Mouse (Mus musculus): ENCODE measurements around the gene Map3k14. TPM values are rescaled to one million over a fixed set of nuclear protein-coding genes. Genes with fewer than 3 reads are reported as not detected.

Map3k14 gene
- polyA plus RNA-seq (2015; fragmentation: Illumina TruSeq; extraction: RNeasy Lipid Tissue Mini Kit (QIAGEN cat#74804); ENCODE audit: low read depth, low replicate concordance), result 3.1 TPM

DNA sequence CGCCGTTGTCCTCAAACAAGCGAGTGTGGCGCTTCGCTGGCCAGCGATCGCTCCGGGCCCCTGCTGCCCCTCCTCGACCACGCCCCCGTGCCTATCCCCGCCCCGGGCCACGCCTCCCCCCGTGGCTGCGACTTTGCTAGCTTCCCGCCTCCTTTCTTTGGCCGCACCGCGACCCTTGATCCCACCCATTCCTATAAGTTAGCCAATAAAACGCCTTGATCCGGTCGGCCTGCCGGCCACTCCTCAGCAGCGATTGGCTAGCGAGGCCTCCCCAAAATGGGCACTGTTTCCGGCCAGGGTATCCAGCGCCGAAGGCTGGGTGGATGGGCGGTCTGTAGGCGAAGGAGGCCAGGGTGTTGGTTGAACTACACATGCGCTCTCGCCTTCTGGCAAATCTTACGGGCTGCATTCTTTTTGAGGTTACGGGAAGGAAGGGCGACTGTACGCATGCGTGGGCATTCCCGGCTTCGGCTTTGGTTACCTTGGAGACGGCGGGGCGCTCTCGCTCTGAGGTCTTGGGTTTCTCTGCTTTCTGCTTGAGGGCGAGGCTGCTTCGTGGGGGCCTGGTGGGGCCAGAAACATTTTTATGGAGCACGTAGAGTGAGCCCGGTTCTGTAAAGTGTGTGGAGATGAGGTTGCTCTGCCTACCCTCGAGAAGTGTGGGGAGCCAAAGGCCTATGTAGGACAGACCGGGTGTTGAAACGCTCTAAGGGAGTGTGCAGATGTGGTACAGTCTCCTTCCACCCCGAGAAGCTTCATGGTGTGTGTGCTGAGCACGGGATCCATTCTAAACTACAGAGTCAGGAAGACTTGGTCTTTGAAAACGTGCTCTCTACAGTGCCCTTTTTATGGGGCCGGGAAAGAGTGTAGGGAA lies at the start of gene Map3k14:
TSS of gene Map3k14 (minus strand) at position 127 of the 874 bp plus-strand sequence.

DNA sequence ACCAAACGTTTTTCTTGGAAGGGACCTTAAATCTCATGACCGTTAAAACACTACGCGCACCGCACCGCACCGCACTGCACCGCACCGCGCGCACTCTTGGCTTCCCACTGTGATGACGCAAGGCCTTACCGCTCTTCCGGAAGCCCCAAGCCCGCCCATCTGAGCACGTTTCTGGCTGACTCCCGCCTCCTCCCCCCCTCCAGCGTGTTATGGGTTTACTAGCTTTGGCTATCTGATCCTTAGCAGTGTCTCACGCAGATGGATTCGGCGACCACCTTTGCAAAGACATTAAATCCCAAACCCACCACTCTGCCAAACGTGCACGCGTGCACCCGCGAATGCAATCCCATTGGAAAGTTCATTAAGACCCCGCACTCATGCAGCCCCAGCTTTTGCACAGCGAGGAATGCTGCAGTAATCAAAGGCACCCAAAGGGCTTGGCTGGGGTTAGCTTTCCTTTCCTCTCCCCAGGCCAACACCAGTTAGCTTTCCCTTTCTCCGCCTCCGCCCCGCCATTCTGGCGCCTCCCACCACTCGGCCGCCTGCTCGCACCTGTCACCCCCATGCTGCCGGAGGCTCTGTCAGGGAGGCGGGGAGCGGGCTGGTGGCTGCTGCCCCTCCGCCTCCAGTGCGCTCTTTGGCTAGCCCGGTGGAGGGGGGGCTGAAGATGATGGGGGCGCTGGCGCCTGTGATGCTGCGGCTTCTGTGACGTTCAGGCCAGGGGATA lies 49.3 kb downstream of the Map3k14 start, which contains the start of gene Spata32:
TSS of gene Spata32 (minus strand) at position 643 of the 727 bp plus-strand sequence.

DNA sequence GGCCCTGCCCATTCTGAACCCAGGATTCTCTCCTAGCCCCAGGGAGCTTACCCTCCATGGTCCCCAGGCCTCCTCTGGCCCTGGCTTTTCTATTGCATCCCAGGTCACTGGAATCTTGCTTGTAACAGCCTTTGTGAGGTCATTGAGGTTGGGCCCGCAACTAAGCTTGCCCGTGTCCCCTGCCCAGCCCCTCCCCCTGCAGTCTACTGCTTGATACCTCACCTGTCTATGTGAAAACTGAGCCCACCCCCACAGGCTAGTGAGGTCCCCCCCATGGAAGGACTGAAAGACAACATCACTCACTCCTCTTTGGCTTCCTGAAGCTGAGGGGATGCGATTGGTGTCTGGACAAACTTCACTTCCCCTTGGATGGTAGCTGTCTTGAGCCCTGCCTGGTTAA lies 58.8 kb downstream of the Map3k14 start, which contains the start of gene 1700023F06Rik:
TSS of gene 1700023F06Rik (minus strand) at position 101 of the 400 bp plus-strand sequence.

DNA sequence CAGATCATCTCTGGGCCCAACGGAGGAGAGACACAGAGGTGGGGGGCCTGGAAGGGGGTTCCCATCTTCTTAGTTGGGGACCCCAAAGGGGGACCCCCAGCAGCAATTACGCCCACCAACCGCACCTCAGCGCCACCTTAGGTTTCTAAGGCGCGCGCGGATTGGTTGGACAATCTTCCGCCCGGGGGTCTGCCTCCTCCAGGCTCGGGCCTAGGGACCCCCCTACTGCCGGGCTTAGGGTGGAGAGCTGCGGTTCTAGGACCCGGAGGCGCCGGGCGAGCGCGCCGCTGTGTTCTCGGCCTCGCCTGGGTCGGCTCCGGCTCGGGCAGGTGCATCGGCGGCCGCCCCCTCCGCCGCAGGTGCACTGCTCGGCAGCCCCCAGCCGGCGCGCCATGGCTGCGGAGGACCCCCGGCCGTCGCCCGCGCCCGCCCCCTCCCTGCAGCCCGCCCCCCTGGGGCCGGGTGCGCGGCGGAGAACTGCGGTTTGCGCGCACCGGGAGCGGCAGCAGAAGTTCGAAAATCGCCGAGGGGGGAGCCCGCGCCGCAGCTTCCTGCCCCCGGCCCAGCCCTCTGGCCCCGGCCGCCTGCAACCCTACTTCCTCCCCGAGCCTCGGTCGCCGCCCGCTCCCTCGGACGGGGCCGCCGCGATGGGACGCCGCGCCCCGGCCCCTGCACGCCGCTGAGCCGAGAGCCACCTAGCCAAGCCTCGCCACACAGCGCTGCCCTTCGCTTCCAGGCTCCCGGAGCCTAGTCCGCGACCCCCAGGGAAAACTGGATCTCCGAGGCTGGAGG lies 96.6 kb downstream of the Map3k14 start, which contains the start of gene Fmnl1:
TSS of gene Fmnl1 (plus strand) at position 614 of the 792 bp plus-strand sequence.

Other genes with a start within 250 kb of the Map3k14 start
- gene Nmt1, start 239.3 kb downstream of the Map3k14 start, polyA plus RNA-seq (2015; fragmentation: Illumina TruSeq; extraction: RNeasy Lipid Tissue Mini Kit (QIAGEN cat#74804); ENCODE audit: low read depth, low replicate concordance), result 87.5 TPM
- 42.0 TPM for gene Dcakd, start 239.1 kb downstream of the Map3k14 start, polyA plus RNA-seq (2015; fragmentation: Illumina TruSeq; extraction: RNeasy Lipid Tissue Mini Kit (QIAGEN cat#74804); ENCODE audit: low read depth, low replicate concordance)
- gene Plcd3, start 165.8 kb downstream of the Map3k14 start, polyA plus RNA-seq (2015; fragmentation: Illumina TruSeq; extraction: RNeasy Lipid Tissue Mini Kit (QIAGEN cat#74804); ENCODE audit: low read depth, low replicate concordance), result 12.3 TPM
- 55.3 TPM for gene Acbd4, start 165.8 kb downstream of the Map3k14 start, polyA plus RNA-seq (2015; fragmentation: Illumina TruSeq; extraction: RNeasy Lipid Tissue Mini Kit (QIAGEN cat#74804); ENCODE audit: low read depth, low replicate concordance)
- 34.8 TPM for gene Hexim1, start 151.2 kb downstream of the Map3k14 start, polyA plus RNA-seq (2015; fragmentation: Illumina TruSeq; extraction: RNeasy Lipid Tissue Mini Kit (QIAGEN cat#74804); ENCODE audit: low read depth, low replicate concordance)
- 18.1 TPM for gene Hexim2, start 135.0 kb downstream of the Map3k14 start, polyA plus RNA-seq (2015; fragmentation: Illumina TruSeq; extraction: RNeasy Lipid Tissue Mini Kit (QIAGEN cat#74804); ENCODE audit: low read depth, low replicate concordance)
- 100 TPM for gene Fmnl1, start 96.4 kb downstream of the Map3k14 start, polyA plus RNA-seq (2015; fragmentation: Illumina TruSeq; extraction: RNeasy Lipid Tissue Mini Kit (QIAGEN cat#74804); ENCODE audit: low read depth, low replicate concordance)
- 2.3 TPM for gene 1700023F06Rik, start 58.9 kb downstream of the Map3k14 start, polyA plus RNA-seq (2015; fragmentation: Illumina TruSeq; extraction: RNeasy Lipid Tissue Mini Kit (QIAGEN cat#74804); ENCODE audit: low read depth, low replicate concordance)
- 0.71 TPM for gene Spata32, start 49.0 kb downstream of the Map3k14 start, polyA plus RNA-seq (2015; fragmentation: Illumina TruSeq; extraction: RNeasy Lipid Tissue Mini Kit (QIAGEN cat#74804); ENCODE audit: low read depth, low replicate concordance)
- gene Arhgap27, start 96.2 kb upstream of the Map3k14 start, polyA plus RNA-seq (2015; fragmentation: Illumina TruSeq; extraction: RNeasy Lipid Tissue Mini Kit (QIAGEN cat#74804); ENCODE audit: low read depth, low replicate concordance), result 10.3 TPM
- 10.1 TPM for gene Plekhm1, start 145.2 kb upstream of the Map3k14 start, polyA plus RNA-seq (2015; fragmentation: Illumina TruSeq; extraction: RNeasy Lipid Tissue Mini Kit (QIAGEN cat#74804); ENCODE audit: low read depth, low replicate concordance)
- not detected for gene Lrrc37a, start 237.1 kb upstream of the Map3k14 start, polyA plus RNA-seq (2015; fragmentation: Illumina TruSeq; extraction: RNeasy Lipid Tissue Mini Kit (QIAGEN cat#74804); ENCODE audit: low read depth, low replicate concordance)